Mouse (Mus musculus): ENCODE data around the gene Tshz3. TPM values are rescaled to one million over a fixed set of nuclear protein-coding genes. Genes with fewer than 3 reads are reported as not detected.

Gene Tshz3
- polyA plus RNA-seq, 1 experiment from 2014 or later, result 2.7 TPM

DNA sequence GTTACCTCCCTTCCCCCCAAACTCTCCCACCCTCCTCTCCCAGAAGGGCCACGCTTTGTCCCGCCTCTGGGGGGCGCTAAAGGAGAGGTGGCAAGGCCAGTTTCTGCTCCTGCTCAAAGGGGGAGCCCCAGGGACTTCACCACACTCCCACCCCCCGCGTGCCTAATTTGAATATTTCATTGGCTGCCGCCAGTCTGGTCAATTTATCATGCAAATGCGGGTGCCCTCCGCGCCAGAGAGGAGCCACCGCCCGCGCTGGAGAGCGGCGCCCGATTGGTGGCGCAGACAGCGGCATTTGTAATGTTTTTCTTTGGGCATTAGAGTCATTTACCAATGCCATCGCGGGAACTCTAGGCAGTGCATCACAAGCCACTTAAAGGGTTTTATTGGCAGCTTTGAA lies 7.4 kb upstream of the Tshz3 start:
- Histone ChIP-seq H3K4me3 (ENCODE audit: control insufficient read depth in 1 of 2, insufficient read depth in 1 of 2, low read depth in 1 of 2, low read length in 2 of 2) (no peak overlapping the region), H3K4me2 (ENCODE audit: low read length) (peak overlapping the region; percentile 31), H3K27me3 (ENCODE audit: control insufficient read depth, insufficient read depth, low read length) (peaks cover 73% of the 10 kb centered on the region), H3K27ac (replicated peaks in 1 of 2; ENCODE audit: control insufficient read depth in 1 of 2, insufficient read depth in 1 of 2, low read depth in 2 of 2, low read length in 2 of 2) (no peak overlapping the region), H3K9ac (ENCODE audit: low read length) (no peak overlapping the region), H3K9me3 (ENCODE audit: control insufficient read depth, low read length) (no peaks in the 10 kb centered on the region), H3K36me3 (ENCODE audit: control insufficient read depth, insufficient read depth, low read length) (no peaks in the 10 kb centered on the region), H3K4me1 (ENCODE audit: control insufficient read depth in 2 of 2, insufficient read depth in 2 of 2, low read length in 2 of 2) (peaks cover 0 to 10% of the 10 kb centered on the region in 2 experiments; a peak in 2 of 4 replicates)
- no peak for ATAC-seq (ENCODE audit: insufficient number of reproducible peaks, insufficient read depth, low FRiP score, low read depth)
- 2% methylated on average over 19 of the region's 19 CpGs for WGBS

DNA sequence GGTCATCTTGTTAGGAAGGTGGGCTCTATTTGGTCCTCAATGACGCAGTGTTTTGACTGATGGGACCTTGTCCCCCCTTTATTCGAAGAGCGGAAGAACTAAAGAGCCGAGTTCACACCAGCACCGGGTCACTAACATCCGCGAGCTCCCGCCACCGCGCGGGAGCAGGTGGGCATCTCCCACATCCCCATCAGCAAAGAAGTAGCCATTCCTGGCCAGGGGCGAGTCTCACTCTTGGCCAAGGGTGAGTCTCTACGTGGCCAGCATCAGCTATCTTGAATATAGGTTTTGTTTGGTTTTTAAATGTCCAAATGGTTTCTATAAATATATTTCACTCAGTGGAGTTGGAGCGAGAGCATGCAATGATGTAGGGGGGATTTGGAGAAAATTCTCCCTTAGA lies 6.3 kb upstream of the Tshz3 start:
- Histone ChIP-seq H3K4me1 (ENCODE audit: control insufficient read depth in 2 of 2, insufficient read depth in 2 of 2, low read length in 2 of 2) (peaks cover 0 to 11% of the 10 kb centered on the region in 2 experiments; a peak in 2 of 4 replicates), H3K36me3 (ENCODE audit: control insufficient read depth, insufficient read depth, low read length) (no peaks in the 10 kb centered on the region), H3K9me3 (ENCODE audit: control insufficient read depth, low read length) (no peaks in the 10 kb centered on the region), H3K4me2 (ENCODE audit: low read length) (no peak overlapping the region), H3K9ac (ENCODE audit: low read length) (no peak overlapping the region), H3K27me3 (ENCODE audit: control insufficient read depth, insufficient read depth, low read length) (peaks cover 78% of the 10 kb centered on the region), H3K4me3 (ENCODE audit: control insufficient read depth in 1 of 2, insufficient read depth in 1 of 2, low read depth in 1 of 2, low read length in 2 of 2) (no peak overlapping the region), H3K27ac (replicated peaks in 1 of 2; ENCODE audit: control insufficient read depth in 1 of 2, insufficient read depth in 1 of 2, low read depth in 2 of 2, low read length in 2 of 2) (no peak overlapping the region)
- ATAC-seq (ENCODE audit: insufficient number of reproducible peaks, insufficient read depth, low FRiP score, low read depth), result no peak
- WGBS, result 2% methylated on average over 14 of the region's 14 CpGs

DNA sequence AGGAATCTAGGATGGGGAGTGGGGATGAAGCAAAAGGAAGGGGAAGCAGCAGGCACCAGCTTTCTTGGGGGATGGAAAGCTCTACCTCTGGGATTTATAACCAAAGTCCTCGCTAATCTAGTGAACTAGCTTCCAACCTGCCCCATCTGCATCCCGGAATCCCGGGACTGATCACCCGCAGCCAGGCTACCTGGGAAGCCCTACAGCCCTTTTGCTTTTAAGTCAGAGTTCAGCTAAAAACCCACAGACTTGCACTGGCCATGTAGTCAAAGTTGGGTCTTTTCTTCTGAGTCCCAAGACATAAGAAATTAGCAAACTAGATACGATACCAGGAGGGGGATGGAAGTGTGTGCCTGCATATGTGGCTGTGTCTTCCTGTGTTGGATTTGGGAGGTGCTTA lies 5.5 kb upstream of the Tshz3 start:
- Histone ChIP-seq H3K27me3 (ENCODE audit: control insufficient read depth, insufficient read depth, low read length) (peaks cover 78% of the 10 kb centered on the region), H3K9me3 (ENCODE audit: control insufficient read depth, low read length) (no peaks in the 10 kb centered on the region), H3K36me3 (ENCODE audit: control insufficient read depth, insufficient read depth, low read length) (no peaks in the 10 kb centered on the region), H3K4me3 (ENCODE audit: control insufficient read depth in 1 of 2, insufficient read depth in 1 of 2, low read depth in 1 of 2, low read length in 2 of 2) (no peak overlapping the region), H3K27ac (replicated peaks in 1 of 2; ENCODE audit: control insufficient read depth in 1 of 2, insufficient read depth in 1 of 2, low read depth in 2 of 2, low read length in 2 of 2) (no peak overlapping the region), H3K9ac (ENCODE audit: low read length) (no peak overlapping the region), H3K4me2 (ENCODE audit: low read length) (no peak overlapping the region), H3K4me1 (ENCODE audit: control insufficient read depth in 2 of 2, insufficient read depth in 2 of 2, low read length in 2 of 2) (peaks cover 0 to 11% of the 10 kb centered on the region in 2 experiments; a peak in 2 of 4 replicates)
- WGBS, result 9% methylated on average over 5 of the region's 5 CpGs
- ATAC-seq (ENCODE audit: insufficient number of reproducible peaks, insufficient read depth, low FRiP score, low read depth), result no peak

DNA sequence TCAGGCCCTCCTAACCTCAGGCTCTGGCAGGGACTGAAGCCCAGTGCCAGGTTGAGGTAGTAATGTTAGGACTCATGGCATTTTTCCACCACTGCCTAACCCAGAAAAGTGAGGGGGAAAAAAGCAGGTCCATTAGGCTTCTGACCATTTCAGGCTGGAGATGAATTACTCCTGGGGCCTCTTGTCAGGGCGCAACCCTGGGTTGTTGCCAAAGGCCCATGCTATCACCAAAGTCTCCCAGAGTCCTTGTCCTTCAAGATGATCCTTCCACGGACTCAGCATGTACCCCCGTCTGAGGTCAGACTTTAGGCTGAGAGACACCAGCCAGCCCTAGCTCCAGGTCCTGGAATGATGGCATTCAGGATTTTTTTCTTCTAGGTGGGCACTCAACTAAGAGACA lies 4.8 kb upstream of the Tshz3 start:
- ATAC-seq (ENCODE audit: insufficient number of reproducible peaks, insufficient read depth, low FRiP score, low read depth), result no peak
- H3K9me3 ChIP-seq (ENCODE audit: control insufficient read depth, low read length), result no peaks in the 10 kb centered on the region
- peaks cover 75% of the 10 kb centered on the region for H3K27me3 ChIP-seq (ENCODE audit: control insufficient read depth, insufficient read depth, low read length)
- no peak overlapping the region for H3K9ac ChIP-seq (ENCODE audit: low read length)
- 22% methylated on average over 3 of the region's 3 CpGs for WGBS
- H3K27ac ChIP-seq (replicated peaks in 1 of 2; ENCODE audit: control insufficient read depth in 1 of 2, insufficient read depth in 1 of 2, low read depth in 2 of 2, low read length in 2 of 2), result no peak overlapping the region
- H3K4me1 ChIP-seq (ENCODE audit: control insufficient read depth in 2 of 2, insufficient read depth in 2 of 2, low read length in 2 of 2), result peaks cover 0 to 11% of the 10 kb centered on the region in 2 experiments; a peak in 2 of 4 replicates
- no peak overlapping the region for H3K4me2 ChIP-seq (ENCODE audit: low read length)
- H3K4me3 ChIP-seq (ENCODE audit: control insufficient read depth in 1 of 2, insufficient read depth in 1 of 2, low read depth in 1 of 2, low read length in 2 of 2), result no peak overlapping the region
- H3K36me3 ChIP-seq (ENCODE audit: control insufficient read depth, insufficient read depth, low read length), result no peaks in the 10 kb centered on the region

DNA sequence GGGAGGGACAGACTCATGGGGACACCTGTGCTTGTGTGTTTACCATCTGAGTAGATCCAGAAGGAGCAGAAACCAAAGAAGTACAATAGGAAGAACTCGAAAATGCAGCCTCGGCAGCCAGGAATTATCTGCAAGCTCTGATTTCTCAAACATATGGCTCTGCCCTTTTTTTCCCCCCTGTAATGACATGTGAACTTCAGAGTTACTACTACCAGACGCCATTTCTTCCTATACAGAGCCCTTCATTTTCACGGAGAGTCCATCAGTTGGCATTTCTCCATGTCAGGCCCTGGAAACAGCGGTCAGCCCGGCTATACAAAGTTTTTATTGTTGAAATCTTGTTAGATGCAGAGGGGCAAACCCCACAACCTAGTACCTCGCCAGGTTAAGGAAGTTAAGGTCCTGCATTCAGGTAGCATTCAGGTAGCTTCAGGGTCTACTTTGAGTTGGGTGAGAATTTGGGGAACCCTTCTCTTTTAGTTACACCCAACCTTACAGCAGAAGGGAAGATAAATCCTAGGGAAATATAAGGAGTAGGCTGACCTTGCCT lies 3.2 kb upstream of the Tshz3 start:
- H3K27me3 ChIP-seq (ENCODE audit: control insufficient read depth, insufficient read depth, low read length), result peaks cover 71% of the 10 kb centered on the region
- no peak overlapping the region for H3K9ac ChIP-seq (ENCODE audit: low read length)
- no peak for ATAC-seq (ENCODE audit: insufficient number of reproducible peaks, insufficient read depth, low FRiP score, low read depth)
- WGBS, result 19% methylated on average over 7 of the region's 7 CpGs
- no peaks in the 10 kb centered on the region for H3K36me3 ChIP-seq (ENCODE audit: control insufficient read depth, insufficient read depth, low read length)
- no peak overlapping the region for H3K27ac ChIP-seq (replicated peaks in 1 of 2; ENCODE audit: control insufficient read depth in 1 of 2, insufficient read depth in 1 of 2, low read depth in 2 of 2, low read length in 2 of 2)
- no peak overlapping the region for H3K4me2 ChIP-seq (ENCODE audit: low read length)
- no peak overlapping the region; a peak in 1 of 4 replicates for H3K4me3 ChIP-seq (ENCODE audit: control insufficient read depth in 1 of 2, insufficient read depth in 1 of 2, low read depth in 1 of 2, low read length in 2 of 2)
- peaks cover 0 to 14% of the 10 kb centered on the region in 2 experiments; a peak in 2 of 4 replicates for H3K4me1 ChIP-seq (ENCODE audit: control insufficient read depth in 2 of 2, insufficient read depth in 2 of 2, low read length in 2 of 2)
- H3K9me3 ChIP-seq (ENCODE audit: control insufficient read depth, low read length), result no peaks in the 10 kb centered on the region

DNA sequence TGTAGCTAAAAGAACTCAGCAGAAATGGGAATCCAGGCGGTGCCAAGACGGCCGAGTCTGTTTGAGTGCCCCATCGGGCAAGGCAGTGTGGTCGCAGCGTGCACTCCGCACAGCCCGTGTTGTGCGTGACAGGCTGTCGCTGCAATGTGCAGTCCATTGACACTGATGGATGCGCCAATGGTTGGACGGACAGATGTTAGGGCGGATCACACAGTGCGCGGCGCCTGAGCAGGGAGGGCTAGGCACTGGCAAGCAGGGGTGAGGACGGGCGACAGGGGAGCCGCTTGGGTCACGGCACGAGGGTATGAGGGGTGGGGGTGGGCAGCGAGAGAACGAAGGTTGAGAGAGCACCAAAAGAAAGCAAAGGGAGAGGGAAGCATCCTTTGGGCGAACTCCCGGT lies 2.6 kb upstream of the Tshz3 start:
- peak overlapping the region; percentile 52 to 74 for H3K4me3 ChIP-seq (ENCODE audit: control insufficient read depth in 1 of 2, insufficient read depth in 1 of 2, low read depth in 1 of 2, low read length in 2 of 2)
- no peak for ATAC-seq (ENCODE audit: insufficient number of reproducible peaks, insufficient read depth, low FRiP score, low read depth)
- peak overlapping the region; percentile 100 for H3K4me2 ChIP-seq (ENCODE audit: low read length)
- peaks cover 70% of the 10 kb centered on the region for H3K27me3 ChIP-seq (ENCODE audit: control insufficient read depth, insufficient read depth, low read length)
- no peak overlapping the region for H3K27ac ChIP-seq (replicated peaks in 1 of 2; ENCODE audit: control insufficient read depth in 1 of 2, insufficient read depth in 1 of 2, low read depth in 2 of 2, low read length in 2 of 2)
- peak overlapping the region; percentile 74; the same call in 1 of the 2 replicates for H3K9ac ChIP-seq (ENCODE audit: low read length)
- H3K36me3 ChIP-seq (ENCODE audit: control insufficient read depth, insufficient read depth, low read length), result no peaks in the 10 kb centered on the region
- H3K4me1 ChIP-seq (ENCODE audit: control insufficient read depth in 2 of 2, insufficient read depth in 2 of 2, low read length in 2 of 2), result peaks cover 0 to 14% of the 10 kb centered on the region in 2 experiments; a peak in 2 of 4 replicates
- WGBS, result 2% methylated on average over 25 of the region's 25 CpGs
- no peaks in the 10 kb centered on the region for H3K9me3 ChIP-seq (ENCODE audit: control insufficient read depth, low read length)

DNA sequence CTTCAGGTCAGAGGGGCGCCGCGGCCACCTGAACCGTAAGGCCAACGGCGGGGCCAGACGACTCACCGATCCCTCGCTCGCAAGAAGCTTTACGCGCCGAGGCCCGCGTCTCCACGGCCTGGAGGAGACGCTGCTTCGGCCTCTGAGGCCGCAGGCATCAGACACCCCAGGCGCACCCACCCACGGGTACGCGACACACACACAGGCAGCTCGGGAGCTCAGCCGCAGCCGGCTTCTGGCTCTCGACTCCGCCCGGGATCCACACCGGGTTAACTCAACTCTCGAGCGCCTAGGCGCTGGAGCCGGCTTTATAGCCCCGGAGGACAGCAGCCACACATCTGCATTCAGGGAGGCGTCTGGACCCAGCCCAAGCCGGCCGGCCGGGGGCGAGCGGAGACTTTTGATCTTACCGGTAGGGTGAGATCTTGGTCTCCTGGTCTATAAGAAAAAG lies 2.1 kb upstream of the Tshz3 start:
- H3K9ac ChIP-seq (ENCODE audit: low read length), result peak overlapping the region; percentile 74
- H3K4me2 ChIP-seq (ENCODE audit: low read length), result peak overlapping the region; percentile 100
- no peaks in the 10 kb centered on the region for H3K9me3 ChIP-seq (ENCODE audit: control insufficient read depth, low read length)
- no peaks in the 10 kb centered on the region for H3K36me3 ChIP-seq (ENCODE audit: control insufficient read depth, insufficient read depth, low read length)
- no peak overlapping the region for H3K27ac ChIP-seq (replicated peaks in 1 of 2; ENCODE audit: control insufficient read depth in 1 of 2, insufficient read depth in 1 of 2, low read depth in 2 of 2, low read length in 2 of 2)
- H3K27me3 ChIP-seq (ENCODE audit: control insufficient read depth, insufficient read depth, low read length), result peaks cover 68% of the 10 kb centered on the region
- H3K4me3 ChIP-seq (ENCODE audit: control insufficient read depth in 1 of 2, insufficient read depth in 1 of 2, low read depth in 1 of 2, low read length in 2 of 2), result peak overlapping the region; percentile 52 to 74
- ATAC-seq (ENCODE audit: insufficient number of reproducible peaks, insufficient read depth, low FRiP score, low read depth), result no peak
- WGBS, result under 1% methylated on average over 42 of the region's 42 CpGs
- H3K4me1 ChIP-seq (ENCODE audit: control insufficient read depth in 2 of 2, insufficient read depth in 2 of 2, low read length in 2 of 2), result peaks cover 0 to 11% of the 10 kb centered on the region in 2 experiments; a peak in 2 of 4 replicates

Measured in heart, embryonic 14.5 days (tissue).